Mouse (Mus musculus) heart, postnatal 36 days (tissue): ENCODE results near the gene Mta1. TPM values are rescaled to one million over a fixed set of nuclear protein-coding genes. Genes with fewer than 3 reads are reported as not detected.
A peak's percentile ranks its signal among the peaks of the same experiment; 100 is the strongest.

ENCODE experiments used
- DNase-seq, 2 experiments: peaks; one replicate each; pipeline ENCODE4 v3.0.0; 2021 to 2022
- intact Hi-C: fragments of 180-260 bp; cut with DNase I; formaldehyde crosslinking; loops from one replicate; pipeline ENCODE4 v1.15.1; 2025
- total RNA-seq, 2 experiments: library from RNA; stranded (reverse); gene quantifications; 2 replicates each; pipeline ENCODE4 v1.2.3; 2021

Mta1 gene
- total RNA-seq, 2 experiments from 2014 or later: 48.7 to 56.4 TPM

- no peak for DNase-seq
- intact Hi-C loops: no loop called here
Measured at GRCm38 (mm10) chr12:113131601-113132000, 33.5 kb downstream of the Mta1 start.

GRCm38 (mm10) chr12:113132567-113132966 lies 34.5 kb downstream of the Mta1 start:
- DNase-seq: peak; percentile 72 to 80
- intact Hi-C loops: no loop called here

GRCm38 (mm10) chr12:113133260-113133659 lies 35.2 kb downstream of the Mta1 start:
- intact Hi-C loops: no loop called here
- DNase-seq: no peak

GRCm38 (mm10) chr12:113133861-113134403 lies 35.9 kb downstream of the Mta1 start:
- intact Hi-C loops: no loop called here

GRCm38 (mm10) chr12:113134502-113134901 lies 36.4 kb downstream of the Mta1 start:
- intact Hi-C loops: no loop called here
- DNase-seq: no peak

More at GRCm38 (mm10) chr12:113133861-113134403, 35.9 kb downstream of the Mta1 start:
- DNase-seq: no peak

GRCm38 (mm10) chr12:113135401-113135800 lies 37.3 kb downstream of the Mta1 start:
- DNase-seq: no peak
- intact Hi-C loops: no loop called here

- DNase-seq: no peak
- intact Hi-C loops: no loop called here
Measured at GRCm38 (mm10) chr12:113136492-113137020, 38.5 kb downstream of the Mta1 start.

GRCm38 (mm10) chr12:113137260-113138213 lies 39.5 kb downstream of the Mta1 start:
- peak in 1 of 2 experiments; percentile 48 for DNase-seq
- intact Hi-C loops: no loop called here

- DNase-seq: peak in 1 of 2 experiments; percentile 19
- intact Hi-C loops: no loop called here
Measured at GRCm38 (mm10) chr12:113138291-113138690, 40.2 kb downstream of the Mta1 start.

GRCm38 (mm10) chr12:113138901-113139864 lies 41.1 kb downstream of the Mta1 start:
- intact Hi-C loops: no loop called here
- peak in 1 of 2 experiments; percentile 33 for DNase-seq

- peak; percentile 91 to 98 for DNase-seq
- intact Hi-C loops: no loop called here
Measured at GRCm38 (mm10) chr12:113139908-113140615, 42.0 kb downstream of the Mta1 start, which contains the start of gene Crip2. Gene Crip2 (plus strand): TSS chr12:113140236.

- intact Hi-C loops: no loop called here
Measured at GRCm38 (mm10) chr12:113140616-113141411, 42.7 kb downstream of the Mta1 start.

GRCm38 (mm10) chr12:113141531-113141973 lies 43.5 kb downstream of the Mta1 start:
- intact Hi-C loops: no loop called here
- DNase-seq: peak; percentile 78 to 83

More at GRCm38 (mm10) chr12:113140616-113141411, 42.7 kb downstream of the Mta1 start:
- DNase-seq: peak; percentile 64 to 74

GRCm38 (mm10) chr12:113142021-113142975 lies 44.2 kb downstream of the Mta1 start:
- intact Hi-C loops: no loop called here
- peak; percentile 83 to 88 for DNase-seq

GRCm38 (mm10) chr12:113143164-113143563 lies 45.1 kb downstream of the Mta1 start:
- intact Hi-C loops: no loop called here
- DNase-seq: peak; percentile 51 to 70

- intact Hi-C loops: no loop called here
- peak; percentile 64 to 74 for DNase-seq
Measured at GRCm38 (mm10) chr12:113144001-113144756, 46.1 kb downstream of the Mta1 start.

- DNase-seq: no peak
Measured at GRCm38 (mm10) chr12:113144886-113145285, 46.8 kb downstream of the Mta1 start.

More at GRCm38 (mm10) chr12:113144886-113145285, 46.8 kb downstream of the Mta1 start:
- intact Hi-C loops: no loop called here
